20 mouse cellular contexts compared by ENCODE assay signal in genomic region chr12:29700026-29700425, GRCm38 (mm10).
DNase-seq lines count a peak whose midpoint lies in the region; ATAC-seq and TF ChIP-seq lines count a peak whose summit lies in the region.
"Had no signal": no experiment of that assay in that cellular context is flagged by ENCODE, and none has a peak within 500 bp of the region (broad histone marks: within the 10 kb centered on the region; RNA-seq: fewer than 3 reads in every experiment).

No protein-coding gene starts in this region.

- no peak for DNase-seq in layer of hippocampus, adult 2 months (ENCODE audit: low spot score in 2 of 2)
- DNase-seq in layer of hippocampus, adult 18-20 months (ENCODE audit: low spot score in 2 of 2): no peak
- DNase-seq in right cerebral cortex, postnatal 14 days: no peak
- no peak for DNase-seq in cerebellum, postnatal 14 days
- DNase-seq: adrenal gland, postnatal 25 days; cerebellum, adult 18-20 months; kidney, adult 9 months; kidney, postnatal 36 days; layer of hippocampus, postnatal 36 days; left cerebral cortex, postnatal 4 days; lung, adult 18-20 months; lung, postnatal 36 days; thymus, adult 18-20 months had no signal

- WGBS in forebrain, embryonic 16.5 days: 92% methylated on average over 3 of the region's 3 CpGs
- 86% methylated on average over 3 of the region's 3 CpGs for WGBS in hindbrain, embryonic 16.5 days
- WGBS in neural tube, embryonic 14.5 days: 86% methylated on average over 3 of the region's 3 CpGs

- H3K4me3 ChIP-seq in layer of hippocampus, adult 2 months: no peak overlapping the region
- H3K4me3 ChIP-seq in forebrain, embryonic 16.5 days (replicated peaks; ENCODE audit: low read length): no peak overlapping the region
- no peak overlapping the region for H3K4me3 ChIP-seq in hindbrain, embryonic 16.5 days (ENCODE audit: low read length)
- H3K4me3 ChIP-seq in neural tube, embryonic 14.5 days (ENCODE audit: low read depth, low read length): no peak overlapping the region
- H3K4me3 ChIP-seq: embryonic facial prominence, embryonic 12.5 days; heart, embryonic 15.5 days had no signal

- peaks cover 70% of the 10 kb centered on the region for H3K4me1 ChIP-seq in forebrain, embryonic 16.5 days (replicated peaks; ENCODE audit: control insufficient read depth, insufficient read depth, low read length)
- H3K4me1 ChIP-seq in hindbrain, embryonic 16.5 days (ENCODE audit: control insufficient read depth, insufficient read depth, low read depth, low read length): peaks cover 70% of the 10 kb centered on the region
- peaks cover 63% of the 10 kb centered on the region for H3K4me1 ChIP-seq in neural tube, embryonic 14.5 days (ENCODE audit: control insufficient read depth, insufficient read depth, low read length)

- H3K9ac ChIP-seq in forebrain, embryonic 16.5 days (replicated peaks; ENCODE audit: low read depth, low read length): no peak overlapping the region; the same call in 1 of the 2 replicates
- no peak overlapping the region for H3K9ac ChIP-seq in hindbrain, embryonic 16.5 days (ENCODE audit: low read depth, low read length)
- no peak overlapping the region for H3K9ac ChIP-seq in neural tube, embryonic 14.5 days (replicated peaks; ENCODE audit: low read depth, low read length)
- H3K9ac ChIP-seq: embryonic facial prominence, embryonic 12.5 days; heart, embryonic 15.5 days had no signal

- H3K27me3 ChIP-seq in forebrain, embryonic 16.5 days (replicated peaks; ENCODE audit: control insufficient read depth, insufficient read depth, low read length): no peaks in the 10 kb centered on the region
- no peaks in the 10 kb centered on the region for H3K27me3 ChIP-seq in hindbrain, embryonic 16.5 days (replicated peaks; ENCODE audit: control insufficient read depth, insufficient read depth, low read length)
- H3K27me3 ChIP-seq in neural tube, embryonic 14.5 days (ENCODE audit: control insufficient read depth, insufficient read depth, low read length): no peaks in the 10 kb centered on the region
- H3K27me3 ChIP-seq: embryonic facial prominence, embryonic 12.5 days; heart, embryonic 15.5 days had no signal

- no peak for ATAC-seq in forebrain, embryonic 16.5 days
- no peak for ATAC-seq in hindbrain, embryonic 16.5 days
- ATAC-seq in neural tube, embryonic 14.5 days (ENCODE audit: low read depth): no peak
- ATAC-seq: activated CD4-positive, CD25-positive, alpha-beta regulatory T cell, adult 4 months; Patski had no signal

- H3K36me3 ChIP-seq in forebrain, embryonic 16.5 days (ENCODE audit: control insufficient read depth, insufficient read depth): no peaks in the 10 kb centered on the region
- H3K36me3 ChIP-seq in hindbrain, embryonic 16.5 days (ENCODE audit: control insufficient read depth, insufficient read depth, low read length): no peaks in the 10 kb centered on the region
- no peaks in the 10 kb centered on the region for H3K36me3 ChIP-seq in neural tube, embryonic 14.5 days (ENCODE audit: control insufficient read depth, insufficient read depth, low read length)
- H3K36me3 ChIP-seq: embryonic facial prominence, embryonic 12.5 days; heart, embryonic 15.5 days had no signal

- H3K4me2 ChIP-seq in forebrain, embryonic 16.5 days (ENCODE audit: low read length): no peak overlapping the region
- no peak overlapping the region for H3K4me2 ChIP-seq in hindbrain, embryonic 16.5 days (ENCODE audit: low read length)
- H3K4me2 ChIP-seq in neural tube, embryonic 14.5 days (ENCODE audit: low read depth, low read length): no peak overlapping the region
- H3K4me2 ChIP-seq: embryonic facial prominence, embryonic 12.5 days; heart, embryonic 15.5 days had no signal

- peak overlapping the region; percentile 87; the same call in 1 of the 2 replicates for H3K27ac ChIP-seq in layer of hippocampus, adult 2 months
- peak overlapping the region; percentile 93 for H3K27ac ChIP-seq in forebrain, embryonic 16.5 days (ENCODE audit: low read length)
- H3K27ac ChIP-seq in hindbrain, embryonic 16.5 days (ENCODE audit: low read depth, low read length): peak overlapping the region; percentile 91
- H3K27ac ChIP-seq in neural tube, embryonic 14.5 days (ENCODE audit: low read depth, low read length): peak overlapping the region; percentile 89
- H3K27ac ChIP-seq: embryonic facial prominence, embryonic 12.5 days; heart, embryonic 15.5 days had no signal

- no peaks in the 10 kb centered on the region for H3K9me3 ChIP-seq in forebrain, embryonic 16.5 days (ENCODE audit: control insufficient read depth, low read length)
- H3K9me3 ChIP-seq in hindbrain, embryonic 16.5 days (ENCODE audit: control insufficient read depth, low read length): no peaks in the 10 kb centered on the region
- H3K9me3 ChIP-seq in neural tube, embryonic 14.5 days (ENCODE audit: control insufficient read depth, low read length): no peaks in the 10 kb centered on the region
- H3K9me3 ChIP-seq: embryonic facial prominence, embryonic 12.5 days; heart, embryonic 15.5 days had no signal

- no peak for TF ChIP-seq CTCF in layer of hippocampus, adult 2 months (conservative IDR thresholded peaks at IDR 0.05)
